Mouse (Mus musculus): Measurements from ENCODE around the gene Myl4. TPM values are rescaled to one million over a fixed set of nuclear protein-coding genes. Genes with fewer than 3 reads are reported as not detected.
"Not testable (repeated sequence)": the region's sequence is repeated elsewhere in the genome, so short reads cannot be mapped to it uniquely, and the experiment has no call there.

The Myl4 gene
- polyA plus RNA-seq, 1 experiment from 2014 or later, result 16.4 TPM

- DNase-seq (ENCODE audit: low spot score) (no peak), ATAC-seq (replicated peaks; ENCODE audit: insufficient number of reproducible peaks, low FRiP score, low TSS enrichment, low read depth) (no peak)
- H3K4me1 ChIP-seq (ENCODE audit: control insufficient read depth, insufficient read depth, low read length), result no peaks in the 10 kb centered on the region
- no peaks in the 10 kb centered on the region for H3K36me3 ChIP-seq (replicated peaks; ENCODE audit: control insufficient read depth, insufficient read depth, low read depth, low read length)
- H3K27me3 ChIP-seq (ENCODE audit: control insufficient read depth, insufficient read depth, low read length), result no peaks in the 10 kb centered on the region
- 79% methylated on average over 9 of the region's 9 CpGs for WGBS
- H3K27ac ChIP-seq (replicated peaks; ENCODE audit: low read depth, low read length), result no peak overlapping the region
- no peaks in the 10 kb centered on the region for H3K9me3 ChIP-seq (replicated peaks; ENCODE audit: control insufficient read depth, low read length)
- no peak overlapping the region for H3K4me3 ChIP-seq (ENCODE audit: low read depth, low read length)
- H3K9ac ChIP-seq (replicated peaks; ENCODE audit: low read length), result no peak overlapping the region
- no peak overlapping the region for H3K4me2 ChIP-seq (ENCODE audit: low read depth, low read length)
These were observed 14.7 kb downstream of the Myl4 start for GRCm38 (mm10) chr11:104565172-104565571.

- no peak for ATAC-seq (replicated peaks; ENCODE audit: insufficient number of reproducible peaks, low FRiP score, low TSS enrichment, low read depth)
- H3K9me3 ChIP-seq (replicated peaks; ENCODE audit: control insufficient read depth, low read length), result no peaks in the 10 kb centered on the region
- WGBS, result 80% methylated on average over 6 of the region's 6 CpGs
- no peak overlapping the region for H3K4me2 ChIP-seq (ENCODE audit: low read depth, low read length)
- DNase-seq (ENCODE audit: low spot score), result no peak
- H3K27me3 ChIP-seq (ENCODE audit: control insufficient read depth, insufficient read depth, low read length), result no peaks in the 10 kb centered on the region
- H3K4me3 ChIP-seq (ENCODE audit: low read depth, low read length), result no peak overlapping the region
- H3K4me1 ChIP-seq (ENCODE audit: control insufficient read depth, insufficient read depth, low read length), result no peaks in the 10 kb centered on the region
- no peaks in the 10 kb centered on the region for H3K36me3 ChIP-seq (replicated peaks; ENCODE audit: control insufficient read depth, insufficient read depth, low read depth, low read length)
- no peak overlapping the region for H3K27ac ChIP-seq (replicated peaks; ENCODE audit: low read depth, low read length)
- H3K9ac ChIP-seq (replicated peaks; ENCODE audit: low read length), result no peak overlapping the region
These were observed 15.6 kb downstream of the Myl4 start for GRCm38 (mm10) chr11:104566097-104566496.

GRCm38 (mm10) chr11:104566796-104567195, 16.3 kb downstream of the Myl4 start:
- Histone ChIP-seq H3K27me3 (ENCODE audit: control insufficient read depth, insufficient read depth, low read length) (no peaks in the 10 kb centered on the region; the same call in 1 of the 2 replicates), H3K9ac (replicated peaks; ENCODE audit: low read length) (no peak overlapping the region), H3K4me2 (ENCODE audit: low read depth, low read length) (no peak overlapping the region), H3K4me3 (ENCODE audit: low read depth, low read length) (no peak overlapping the region), H3K27ac (replicated peaks; ENCODE audit: low read depth, low read length) (no peak overlapping the region), H3K36me3 (replicated peaks; ENCODE audit: control insufficient read depth, insufficient read depth, low read depth, low read length) (no peaks in the 10 kb centered on the region), H3K4me1 (ENCODE audit: control insufficient read depth, insufficient read depth, low read length) (no peaks in the 10 kb centered on the region), H3K9me3 (replicated peaks; ENCODE audit: control insufficient read depth, low read length) (no peaks in the 10 kb centered on the region)
- no peak for ATAC-seq (replicated peaks; ENCODE audit: insufficient number of reproducible peaks, low FRiP score, low TSS enrichment, low read depth)
- no peak for DNase-seq (ENCODE audit: low spot score)
- WGBS, result 65% methylated on average over 2 of the region's 2 CpGs

GRCm38 (mm10) chr11:104567736-104568135, 17.3 kb downstream of the Myl4 start:
- Histone ChIP-seq H3K9ac (replicated peaks; ENCODE audit: low read length) (no peak overlapping the region), H3K4me2 (ENCODE audit: low read depth, low read length) (no peak overlapping the region), H3K27ac (replicated peaks; ENCODE audit: low read depth, low read length) (no peak overlapping the region), H3K4me1 (ENCODE audit: control insufficient read depth, insufficient read depth, low read length) (no peaks in the 10 kb centered on the region), H3K36me3 (replicated peaks; ENCODE audit: control insufficient read depth, insufficient read depth, low read depth, low read length) (no peaks in the 10 kb centered on the region), H3K27me3 (ENCODE audit: control insufficient read depth, insufficient read depth, low read length) (no peaks in the 10 kb centered on the region; the same call in 1 of the 2 replicates), H3K9me3 (replicated peaks; ENCODE audit: control insufficient read depth, low read length) (no peaks in the 10 kb centered on the region), H3K4me3 (ENCODE audit: low read depth, low read length) (no peak overlapping the region)
- DNase-seq (ENCODE audit: low spot score), result no peak
- WGBS, result 83% methylated on average over 9 of the region's 9 CpGs
- ATAC-seq (replicated peaks; ENCODE audit: insufficient number of reproducible peaks, low FRiP score, low TSS enrichment, low read depth), result no peak

GRCm38 (mm10) chr11:104568326-104568725, 17.9 kb downstream of the Myl4 start:
- H3K4me3 ChIP-seq (ENCODE audit: low read depth, low read length), result no peak overlapping the region
- no peak overlapping the region for H3K9ac ChIP-seq (replicated peaks; ENCODE audit: low read length)
- H3K27me3 ChIP-seq (ENCODE audit: control insufficient read depth, insufficient read depth, low read length), result no peaks in the 10 kb centered on the region; the same call in 1 of the 2 replicates
- H3K4me2 ChIP-seq (ENCODE audit: low read depth, low read length), result no peak overlapping the region
- H3K4me1 ChIP-seq (ENCODE audit: control insufficient read depth, insufficient read depth, low read length), result no peaks in the 10 kb centered on the region
- DNase-seq (ENCODE audit: low spot score), result no peak
- H3K36me3 ChIP-seq (replicated peaks; ENCODE audit: control insufficient read depth, insufficient read depth, low read depth, low read length), result no peaks in the 10 kb centered on the region
- no peak overlapping the region for H3K27ac ChIP-seq (replicated peaks; ENCODE audit: low read depth, low read length)
- H3K9me3 ChIP-seq (replicated peaks; ENCODE audit: control insufficient read depth, low read length), result no peaks in the 10 kb centered on the region
- 96% methylated on average over 4 of the region's 4 CpGs for WGBS
- ATAC-seq (replicated peaks; ENCODE audit: insufficient number of reproducible peaks, low FRiP score, low TSS enrichment, low read depth), result no peak

DNA sequence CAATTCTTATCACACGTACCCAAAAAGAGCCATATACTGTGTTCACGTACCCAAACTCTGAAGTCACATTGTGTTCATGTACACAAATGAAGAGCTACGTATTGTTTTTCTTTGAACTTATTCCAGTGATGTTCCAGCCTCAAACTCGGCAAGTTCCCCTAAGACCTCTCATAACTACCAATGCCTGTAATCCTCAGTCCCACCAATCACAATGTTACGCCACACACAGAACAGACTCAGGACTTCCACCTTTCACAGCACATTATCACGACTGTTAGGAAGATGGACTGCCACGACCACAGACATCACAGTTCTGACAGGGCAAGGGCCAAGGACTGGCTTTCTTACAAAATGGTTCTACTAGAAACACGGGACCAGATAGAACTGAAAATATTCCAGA, 20.1 kb downstream of the Myl4 start:
- not testable (repeated sequence) for ATAC-seq (replicated peaks; ENCODE audit: insufficient number of reproducible peaks, low FRiP score, low TSS enrichment, low read depth); H3K4me3 ChIP-seq (ENCODE audit: low read depth, low read length); H3K36me3 ChIP-seq (replicated peaks; ENCODE audit: control insufficient read depth, insufficient read depth, low read depth, low read length); H3K9me3 ChIP-seq (replicated peaks; ENCODE audit: control insufficient read depth, low read length); H3K27ac ChIP-seq (replicated peaks; ENCODE audit: low read depth, low read length); H3K9ac ChIP-seq (replicated peaks; ENCODE audit: low read length); DNase-seq (ENCODE audit: low spot score); H3K4me1 ChIP-seq (ENCODE audit: control insufficient read depth, insufficient read depth, low read length); H3K4me2 ChIP-seq (ENCODE audit: low read depth, low read length); H3K27me3 ChIP-seq (ENCODE audit: control insufficient read depth, insufficient read depth, low read length)
- WGBS, result 89% methylated on average over 8 of the region's 8 CpGs

DNA sequence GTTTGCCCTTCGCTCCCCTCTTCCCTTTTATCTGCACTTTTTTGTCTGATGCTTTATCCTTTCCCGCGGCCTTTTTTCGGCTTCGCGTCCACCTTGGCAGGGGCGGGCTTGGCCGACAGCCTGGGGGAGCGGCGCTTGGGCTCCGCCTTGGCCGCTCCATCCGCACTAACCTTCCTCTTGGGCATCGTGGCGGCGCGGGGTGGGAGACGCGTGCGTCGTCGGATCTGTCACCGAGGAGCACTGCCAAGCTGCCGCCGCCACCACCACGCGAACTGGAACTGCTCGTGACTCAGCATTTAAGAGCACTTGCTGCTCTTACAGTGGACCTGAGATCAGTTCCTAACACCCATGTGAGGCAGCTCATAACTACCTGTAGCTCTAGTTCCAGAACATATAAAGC, 20.9 kb downstream of the Myl4 start:
- H3K9ac ChIP-seq (replicated peaks; ENCODE audit: low read length), result peak overlapping the region; percentile 9; the same call in 1 of the 2 replicates
- not testable (repeated sequence) for H3K4me1 ChIP-seq (ENCODE audit: control insufficient read depth, insufficient read depth, low read length); DNase-seq (ENCODE audit: low spot score); H3K9me3 ChIP-seq (replicated peaks; ENCODE audit: control insufficient read depth, low read length); H3K36me3 ChIP-seq (replicated peaks; ENCODE audit: control insufficient read depth, insufficient read depth, low read depth, low read length); H3K27ac ChIP-seq (replicated peaks; ENCODE audit: low read depth, low read length); ATAC-seq (replicated peaks; ENCODE audit: insufficient number of reproducible peaks, low FRiP score, low TSS enrichment, low read depth); H3K27me3 ChIP-seq (ENCODE audit: control insufficient read depth, insufficient read depth, low read length)
- peak overlapping the region; percentile 50 for H3K4me2 ChIP-seq (ENCODE audit: low read depth, low read length)
- WGBS, result 3% methylated on average over 28 of the region's 28 CpGs
- peak overlapping the region; percentile 23 for H3K4me3 ChIP-seq (ENCODE audit: low read depth, low read length)

DNA sequence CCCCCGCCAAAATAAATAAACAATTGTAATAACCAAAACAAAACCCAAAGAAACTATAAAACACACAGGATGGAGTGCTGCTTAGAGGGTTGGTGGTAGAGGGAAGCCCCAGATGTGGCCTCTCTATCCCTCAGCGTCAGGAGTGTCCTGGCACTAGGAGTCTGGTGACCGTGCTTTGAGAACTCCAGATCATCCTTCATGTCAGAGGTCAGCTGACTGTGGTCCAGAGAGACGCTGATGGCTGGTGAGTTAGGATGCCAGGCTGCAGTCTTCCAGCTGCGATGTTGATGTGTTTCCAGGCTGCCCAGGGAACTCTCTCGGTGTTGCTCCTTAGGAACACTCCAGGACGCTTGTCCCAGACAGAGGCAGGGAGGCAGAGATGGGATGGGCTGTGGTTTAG, 21.6 kb downstream of the Myl4 start:
- no peak overlapping the region for H3K4me3 ChIP-seq (ENCODE audit: low read depth, low read length)
- H3K27ac ChIP-seq (replicated peaks; ENCODE audit: low read depth, low read length), result no peak overlapping the region

More for the DNA sequence above, 21.6 kb downstream of the Myl4 start:
- Histone ChIP-seq H3K9ac (replicated peaks; ENCODE audit: low read length) (no peak overlapping the region), H3K27me3 (ENCODE audit: control insufficient read depth, insufficient read depth, low read length) (no peaks in the 10 kb centered on the region; the same call in 1 of the 2 replicates), H3K4me2 (ENCODE audit: low read depth, low read length) (no peak overlapping the region), H3K36me3 (replicated peaks; ENCODE audit: control insufficient read depth, insufficient read depth, low read depth, low read length) (no peaks in the 10 kb centered on the region), H3K4me1 (ENCODE audit: control insufficient read depth, insufficient read depth, low read length) (no peaks in the 10 kb centered on the region), H3K9me3 (replicated peaks; ENCODE audit: control insufficient read depth, low read length) (no peaks in the 10 kb centered on the region)
- ATAC-seq (replicated peaks; ENCODE audit: insufficient number of reproducible peaks, low FRiP score, low TSS enrichment, low read depth) (no peak), DNase-seq (ENCODE audit: low spot score) (no peak)
- 42% methylated on average over 7 of the region's 7 CpGs for WGBS
